Mouse (Mus musculus) G1E (cell line): ENCODE data around the gene Tbc1d17. TPM values are rescaled to one million over a fixed set of nuclear protein-coding genes. Genes with fewer than 3 reads are reported as not detected.
A peak's percentile ranks its signal among the peaks of the same experiment; 100 is the strongest.

Experiments used
- ATAC-seq: 2 replicates; pipeline ENCODE4 v1.8.0; 2016; ENCODE audit warnings: mild to moderate bottlenecking; ENCODE audit not compliant: insufficient number of reproducible peaks, poor library complexity, low FRiP score, severe bottlenecking; ENCODE audit errors: extremely low read depth
- DNase-seq: peaks from one replicate; pipeline ENCODE4 v3.0.0; 2012; ENCODE audit warnings: low spot score
- H3K27me3 ChIP-seq: 2 replicates; pipeline ENCODE4 v1.6.1; 2012; ENCODE audit warnings: mild to moderate bottlenecking, low read length, inconsistent platforms; ENCODE audit not compliant: insufficient read depth
- H3K36me3 ChIP-seq: replicated peaks from 2 replicates; pipeline ENCODE3; 2012; ENCODE audit warnings: mild to moderate bottlenecking, inconsistent platforms
- H3K4me1 ChIP-seq: 2 replicates; pipeline ENCODE4 v1.6.1; 2012; ENCODE audit warnings: low read depth, low read length, inconsistent platforms, mixed read lengths; ENCODE audit not compliant: insufficient read depth
- H3K4me3 ChIP-seq: 2 replicates; pipeline ENCODE4 v1.5.1; 2012; ENCODE audit warnings: low read depth, mild to moderate bottlenecking, inconsistent platforms, low read length, moderate library complexity, mixed read lengths
- H3K9me3 ChIP-seq: replicated peaks from 2 replicates; pipeline ENCODE4 v1.6.1; 2012; ENCODE audit warnings: inconsistent platforms
- CTCF ChIP-seq: IDR thresholded peaks from 2 replicates; pipeline ENCODE4 v1.5.1; 2012; ENCODE audit warnings: low read depth, low read length, inconsistent platforms, mixed read lengths
- GATA1 ChIP-seq: IDR thresholded peaks from 2 replicates; pipeline ENCODE4 v1.6.1; 2012; ENCODE audit warnings: borderline replicate concordance, low read length, inconsistent platforms, mixed read lengths
- GATA2 ChIP-seq: IDR thresholded peaks from 2 replicates; pipeline ENCODE4 v1.6.1; 2012; ENCODE audit warnings: low read depth, low read length, inconsistent platforms, borderline replicate concordance
- POLR2AphosphoS5 ChIP-seq: IDR thresholded peaks from 2 replicates; pipeline ENCODE4 v1.6.1; 2012; ENCODE audit warnings: low read depth, low read length, inconsistent platforms; ENCODE audit not compliant: insufficient replicate concordance
- TAL1 ChIP-seq: conservative IDR thresholded peaks from 2 replicates; pipeline ENCODE4 v1.6.1; 2012; ENCODE audit warnings: low read depth, low read length, inconsistent platforms, mixed read lengths
- polyA plus RNA-seq: library from polyadenylated mRNA; stranded (reverse); fragments of >175 nt; gene quantifications from 2 replicates; pipeline ENCODE4 v1.2.3, GENCODE M21; 2012
- total RNA-seq, 2 experiments: library from RNA; stranded (forward) in 1 of 2; stranded (reverse) in 1 of 2; fragments of 200-1000 nt in 1 of 2; fragments of >200 nt in 1 of 2; fragmentation: Nextera tagmentation in 1 of 2; gene quantifications; 2 replicates each; pipeline ENCODE4 v1.2.3; 2014 to 2017

Tbc1d17 gene
- total and polyA plus RNA-seq, 3 experiments, result 25.7 to 75.7 (median 32.3) TPM

DNA sequence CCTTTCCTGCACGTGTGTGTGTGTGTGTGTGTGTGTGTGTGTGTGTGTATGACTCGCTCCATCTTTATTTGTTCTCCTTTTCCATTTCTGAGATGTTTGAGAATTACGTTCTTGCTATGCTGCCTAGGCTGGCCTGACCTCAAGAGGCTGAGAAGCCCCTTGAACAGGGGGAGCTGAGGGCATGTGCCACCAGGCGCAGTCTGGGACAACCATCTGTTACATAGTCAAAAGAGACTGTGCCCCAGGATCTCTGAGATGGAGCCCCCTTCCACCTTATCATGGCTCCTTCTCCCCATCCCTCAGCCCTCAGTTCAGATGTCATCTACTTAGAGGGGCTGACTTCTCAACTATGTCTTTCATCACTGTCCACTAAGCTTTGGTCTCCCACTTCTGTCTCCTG lies 34.5 kb downstream of the Tbc1d17 start:
- DNase-seq (no peak), ATAC-seq (no peak)
- peaks cover 42% of the 10 kb centered on the region for H3K4me1 ChIP-seq
- TF ChIP-seq CTCF (no peak), GATA1 (no peak), TAL1 (no peak), GATA2 (no peak), POLR2AphosphoS5 (no peak)
- H3K36me3 ChIP-seq, result peaks cover 79% of the 10 kb centered on the region
- H3K4me3 ChIP-seq, result peak overlapping the region; percentile 88; the same call in 1 of the 2 replicates
- no peaks in the 10 kb centered on the region for H3K27me3 ChIP-seq
- no peaks in the 10 kb centered on the region for H3K9me3 ChIP-seq

DNA sequence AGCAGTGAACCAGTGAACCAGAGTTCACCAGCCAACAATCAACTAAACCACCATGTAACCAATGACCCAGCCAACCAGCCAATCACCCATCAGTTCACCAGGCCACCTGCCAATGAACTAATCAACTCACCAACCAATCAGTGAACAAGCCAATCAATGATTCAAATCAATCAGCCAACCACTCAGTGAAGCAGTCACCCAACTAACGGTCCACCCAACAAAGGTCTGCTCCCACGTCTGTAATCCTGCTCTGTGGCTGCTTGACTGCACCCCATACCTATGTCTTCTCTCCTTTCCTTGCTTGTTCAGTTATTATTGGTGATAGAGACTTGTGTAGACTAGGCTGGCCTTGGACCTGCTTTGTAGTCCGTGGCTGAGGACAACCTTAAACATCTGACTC lies 34.9 kb downstream of the Tbc1d17 start:
- no peak for ATAC-seq
- peaks cover 38% of the 10 kb centered on the region for H3K4me1 ChIP-seq
- peaks cover 76% of the 10 kb centered on the region for H3K36me3 ChIP-seq
- TF ChIP-seq TAL1, result no peak
- TF ChIP-seq CTCF, result no peak
- no peak for TF ChIP-seq GATA1
- no peaks in the 10 kb centered on the region for H3K9me3 ChIP-seq
- DNase-seq, result no peak
- no peaks in the 10 kb centered on the region for H3K27me3 ChIP-seq
- peak overlapping the region; percentile 14; the same call in 1 of the 2 replicates for H3K4me3 ChIP-seq

DNA sequence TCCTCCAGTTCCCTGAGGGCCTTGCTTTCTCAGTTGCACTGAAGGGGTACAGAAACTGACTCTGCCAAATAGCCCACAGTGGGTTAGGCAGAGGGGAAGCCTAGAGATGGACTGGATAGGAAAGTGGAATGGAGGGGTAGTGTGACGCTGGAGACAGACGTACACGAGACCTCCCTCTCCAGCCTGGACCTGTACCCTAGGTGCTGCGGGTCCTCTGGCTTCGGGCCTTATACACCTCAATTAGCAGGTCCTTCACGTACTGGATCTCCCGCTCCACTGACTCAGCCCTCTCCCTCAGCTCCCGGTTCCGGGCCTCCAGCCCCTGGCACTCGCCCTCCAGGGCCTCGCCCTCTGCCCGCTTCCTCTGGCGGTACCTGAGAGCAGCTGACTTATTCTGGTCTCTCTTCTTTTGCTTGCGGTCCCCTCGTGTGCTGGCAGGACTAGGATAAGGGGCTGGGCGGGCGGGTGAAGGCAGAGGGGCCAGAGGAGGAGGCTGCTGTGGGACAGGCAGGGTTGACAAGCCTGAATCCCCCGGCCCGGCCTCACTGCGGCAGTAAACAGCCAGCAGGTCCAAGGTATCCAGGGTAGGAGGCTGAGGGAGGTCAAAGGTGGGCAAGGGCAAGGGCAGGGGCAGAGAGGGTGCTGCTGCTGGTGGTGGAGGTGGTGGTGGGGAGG lies 36.1 kb downstream of the Tbc1d17 start:
- no peak for TF ChIP-seq CTCF
- no peak for TF ChIP-seq GATA1
- no peak for TF ChIP-seq GATA2
- TF ChIP-seq TAL1, result no peak
- no peak for TF ChIP-seq POLR2AphosphoS5
- Histone ChIP-seq H3K4me1 (peaks cover 28% of the 10 kb centered on the region), H3K27me3 (no peaks in the 10 kb centered on the region), H3K4me3 (no peak overlapping the region), H3K9me3 (no peaks in the 10 kb centered on the region), H3K36me3 (peaks cover 65% of the 10 kb centered on the region)
- DNase-seq (no peak), ATAC-seq (no peak)

DNA sequence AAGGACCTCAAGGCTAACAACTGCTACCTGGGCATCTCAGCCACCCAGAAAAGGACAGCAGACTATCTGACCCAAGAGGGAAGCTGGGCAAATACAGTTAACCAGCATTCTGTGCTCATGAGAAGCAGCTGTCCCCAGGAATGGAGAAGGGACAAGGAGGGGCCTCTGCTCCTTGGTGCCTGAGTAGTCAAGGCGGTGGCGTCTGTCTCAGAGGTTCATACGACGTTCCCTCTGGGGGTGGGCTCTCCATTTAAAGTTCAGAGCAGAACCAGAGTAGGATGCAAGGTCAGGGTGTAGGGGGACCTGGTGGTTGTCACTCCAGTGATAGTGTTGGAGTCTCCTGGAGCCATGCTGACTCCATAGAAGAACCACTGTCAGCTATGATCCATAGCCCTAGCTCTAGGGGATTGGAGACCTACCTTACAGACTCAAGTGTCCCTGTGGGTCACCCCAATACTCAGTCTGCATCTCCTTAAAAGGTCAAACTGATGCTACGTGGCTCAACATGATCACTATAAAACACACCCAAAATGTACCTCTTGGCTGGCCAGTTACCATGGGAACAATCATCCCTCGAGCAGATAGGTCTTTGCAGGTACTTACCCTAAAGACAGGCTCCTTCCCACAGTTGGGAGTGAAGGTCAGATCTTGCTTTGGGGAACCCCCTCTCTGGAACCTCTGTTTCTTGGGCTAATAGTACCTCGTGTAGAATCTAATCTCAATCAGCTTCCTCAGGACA lies 37.9 kb downstream of the Tbc1d17 start:
- no peak for DNase-seq
- Histone ChIP-seq H3K4me1 (peaks cover 23% of the 10 kb centered on the region), H3K36me3 (peaks cover 54% of the 10 kb centered on the region), H3K27me3 (peaks cover 7% of the 10 kb centered on the region), H3K4me3 (no peak overlapping the region), H3K9me3 (no peaks in the 10 kb centered on the region)
- TF ChIP-seq GATA1 (no peak), GATA2 (no peak), CTCF (no peak), POLR2AphosphoS5 (no peak), TAL1 (no peak)
- no peak for ATAC-seq

DNA sequence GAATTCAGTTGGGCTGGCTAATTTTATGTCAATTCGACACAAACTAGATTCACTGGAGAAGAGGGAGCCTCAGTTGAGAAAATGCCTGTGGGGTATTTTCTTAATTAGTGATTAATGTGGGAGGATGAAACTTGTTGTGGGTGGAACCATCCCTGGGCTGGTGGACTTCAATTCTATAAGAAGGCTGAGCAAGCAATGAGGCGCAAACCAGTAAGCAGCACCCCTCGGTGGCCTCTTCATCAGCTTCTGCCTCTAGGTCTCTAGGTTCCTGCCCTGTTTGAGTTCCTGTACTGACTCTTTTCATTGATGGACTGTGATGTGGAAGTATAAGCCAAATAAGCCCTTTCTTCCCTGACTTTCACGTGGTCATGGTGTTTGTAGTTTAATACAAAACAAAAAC lies 38.5 kb downstream of the Tbc1d17 start:
- TF ChIP-seq CTCF (no peak), TAL1 (no peak), GATA2 (no peak), POLR2AphosphoS5 (no peak), GATA1 (no peak)
- ATAC-seq, result no peak
- DNase-seq, result no peak
- H3K4me1 ChIP-seq, result peaks cover 23% of the 10 kb centered on the region
- peaks cover 54% of the 10 kb centered on the region for H3K36me3 ChIP-seq
- H3K4me3 ChIP-seq, result no peak overlapping the region
- H3K27me3 ChIP-seq, result peaks cover 14% of the 10 kb centered on the region
- no peaks in the 10 kb centered on the region for H3K9me3 ChIP-seq

DNA sequence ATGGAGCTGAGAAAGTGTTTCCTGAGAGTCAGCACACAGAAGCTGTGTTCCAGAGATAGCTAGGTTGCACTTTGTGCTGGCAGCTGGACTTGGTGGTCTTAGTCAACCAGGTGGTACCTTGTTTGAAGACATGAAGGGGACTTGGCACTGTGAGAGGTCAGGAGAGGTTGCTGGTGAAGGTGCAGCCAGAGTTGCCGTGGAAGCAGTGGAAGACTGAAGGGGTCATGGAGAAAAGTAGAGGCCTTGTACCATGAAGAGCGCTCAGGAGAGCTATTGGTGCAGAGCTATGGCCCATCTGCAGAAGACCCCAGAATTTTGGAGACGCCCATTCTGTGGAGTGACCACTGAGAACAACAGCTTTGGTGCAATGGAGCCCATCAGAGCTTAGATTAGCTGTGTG lies 39.4 kb downstream of the Tbc1d17 start:
- Histone ChIP-seq H3K4me1 (peaks cover 14% of the 10 kb centered on the region), H3K36me3 (peaks cover 47% of the 10 kb centered on the region), H3K4me3 (no peak overlapping the region), H3K9me3 (no peaks in the 10 kb centered on the region), H3K27me3 (peaks cover 23% of the 10 kb centered on the region)
- ATAC-seq, result no peak
- no peak for TF ChIP-seq CTCF
- TF ChIP-seq POLR2AphosphoS5, result no peak
- TF ChIP-seq GATA1, result no peak
- TF ChIP-seq TAL1, result no peak
- DNase-seq, result no peak
